In the genomic region with DNA sequence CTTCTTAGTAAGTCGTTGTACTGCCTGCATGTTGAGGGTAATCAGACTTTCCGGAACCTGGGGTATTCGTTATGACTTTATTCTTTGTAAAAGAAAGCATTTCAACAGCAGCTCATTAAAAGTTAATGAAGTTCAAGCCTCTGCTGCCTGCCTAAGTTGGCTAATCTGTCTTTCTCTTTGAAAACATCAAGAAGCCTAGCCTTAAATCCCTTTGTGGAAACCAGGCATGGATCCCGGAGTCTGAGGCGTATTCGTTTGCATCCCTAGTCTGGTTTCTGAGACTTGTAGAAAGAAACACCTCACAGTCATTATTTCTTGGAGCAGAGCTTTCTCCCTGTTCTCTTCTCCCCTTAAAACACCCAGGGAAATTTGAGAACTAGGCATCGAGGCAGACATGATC, we compare ENCODE assay signal across 22 mouse cellular contexts.
DNase-seq lines count a peak whose midpoint lies in the region; ATAC-seq and TF ChIP-seq lines count a peak whose summit lies in the region.
"Had no signal": no experiment of that assay in that cellular context is flagged by ENCODE, and none has a peak within 500 bp of the region (broad histone marks: within the 10 kb centered on the region; RNA-seq: fewer than 3 reads in every experiment).

No protein-coding gene starts in this region.

- H3K36me3 ChIP-seq in midbrain, embryonic 13.5 days, result no peaks in the 10 kb centered on the region
- H3K36me3 ChIP-seq in midbrain, postnatal 0 days (ENCODE audit: insufficient read depth, low read length), result no peaks in the 10 kb centered on the region
- H3K36me3 ChIP-seq in CH12.LX (replicated peaks in 1 of 2; ENCODE audit: control insufficient read depth in 1 of 2, insufficient read depth in 1 of 2, low read length in 1 of 2), result peaks cover 23 to 74% of the 10 kb centered on the region in 2 experiments
- H3K36me3 ChIP-seq in midbrain, embryonic 15.5 days (replicated peaks), result no peaks in the 10 kb centered on the region
- H3K36me3 ChIP-seq: embryonic facial prominence, embryonic 12.5 days; embryonic facial prominence, embryonic 15.5 days; G1E; hindbrain, embryonic 12.5 days; hindbrain, embryonic 15.5 days had no signal

- no peak for TF ChIP-seq EP300 in CH12.LX (IDR thresholded peaks at IDR 0.05; ENCODE audit: low read length)

- WGBS in midbrain, embryonic 13.5 days, result 25% methylated on average over 7 of the region's 7 CpGs
- 22% methylated on average over 7 of the region's 7 CpGs for WGBS in midbrain, postnatal 0 days
- 27% methylated on average over 7 of the region's 7 CpGs for WGBS in midbrain, embryonic 15.5 days

- dilution Hi-C loops in CH12.LX (cut with MboI; ENCODE audit: extremely low pct_ligation_motif_present, extremely low pct_unique_long_range_greater_than_20kb, low sequenced_read_pairs), result no loop called here

- ATAC-seq in midbrain, embryonic 13.5 days, result no peak
- ATAC-seq in midbrain, postnatal 0 days (ENCODE audit: low FRiP score), result no peak
- no peak for ATAC-seq in midbrain, embryonic 15.5 days (replicated peaks)
- no peak for ATAC-seq in megakaryocyte-erythroid progenitor cell, adult 5-6 weeks (replicated peaks; ENCODE audit: low FRiP score, low TSS enrichment, poor library complexity, severe bottlenecking)

- no peaks in the 10 kb centered on the region for H3K27me3 ChIP-seq in midbrain, embryonic 13.5 days
- H3K27me3 ChIP-seq in midbrain, postnatal 0 days (ENCODE audit: insufficient read depth, low read length), result no peaks in the 10 kb centered on the region
- H3K27me3 ChIP-seq in CH12.LX (replicated peaks), result no peaks in the 10 kb centered on the region
- H3K27me3 ChIP-seq in midbrain, embryonic 15.5 days (replicated peaks), result no peaks in the 10 kb centered on the region
- H3K27me3 ChIP-seq: embryonic facial prominence, embryonic 12.5 days; embryonic facial prominence, embryonic 15.5 days; hindbrain, embryonic 12.5 days; hindbrain, embryonic 15.5 days had no signal

- H3K9me3 ChIP-seq in midbrain, embryonic 13.5 days, result no peaks in the 10 kb centered on the region
- no peaks in the 10 kb centered on the region for H3K9me3 ChIP-seq in midbrain, postnatal 0 days (ENCODE audit: low read length)
- no peaks in the 10 kb centered on the region for H3K9me3 ChIP-seq in CH12.LX (replicated peaks; ENCODE audit: low read length)
- no peaks in the 10 kb centered on the region for H3K9me3 ChIP-seq in midbrain, embryonic 15.5 days
- H3K9me3 ChIP-seq: embryonic facial prominence, embryonic 12.5 days; embryonic facial prominence, embryonic 15.5 days; hindbrain, embryonic 12.5 days; hindbrain, embryonic 15.5 days had no signal

- peaks cover 69% of the 10 kb centered on the region for H3K79me2 ChIP-seq in CH12.LX (replicated peaks; ENCODE audit: control insufficient read depth, extremely low read depth, insufficient read depth, poor library complexity, severe bottlenecking)

- no peak for DNase-seq in layer of hippocampus, adult 2 months (ENCODE audit: low spot score in 2 of 2)
- DNase-seq in layer of hippocampus, adult 9-11 months, result no peak
- no peak for DNase-seq in midbrain, postnatal 0 days (ENCODE audit: low spot score)
- no peak for DNase-seq in CH12.LX (ENCODE audit: extremely low read depth)
- no peak for DNase-seq in spleen, postnatal 14 days (ENCODE audit: low spot score in 2 of 2)
- DNase-seq: adrenal gland, adult 2 months; adrenal gland, postnatal 14 days; cerebellum, adult 11-12 months; cerebellum, adult 8-10 months; cerebellum, postnatal 14 days; forebrain, postnatal 0 days; gastrocnemius, adult 2 months; gastrocnemius, postnatal 14 days had no signal

- in situ Hi-C loops in CH12.LX (cut with MboI; ENCODE audit: low pct_ligation_motif_present, low pct_unique_long_range_greater_than_20kb, low sequenced_read_pairs), result no loop called here

- no peak overlapping the region for H3K4me2 ChIP-seq in midbrain, embryonic 13.5 days (replicated peaks)
- no peak overlapping the region for H3K4me2 ChIP-seq in midbrain, postnatal 0 days (ENCODE audit: low read depth, low read length, poor library complexity, severe bottlenecking)
- H3K4me2 ChIP-seq in CH12.LX (ENCODE audit: insufficient read depth, low read depth, poor library complexity, severe bottlenecking), result no peak overlapping the region
- H3K4me2 ChIP-seq in midbrain, embryonic 15.5 days, result no peak overlapping the region
- H3K4me2 ChIP-seq: embryonic facial prominence, embryonic 12.5 days; embryonic facial prominence, embryonic 15.5 days; heart, embryonic 11.5 days; hindbrain, embryonic 12.5 days; hindbrain, embryonic 15.5 days had no signal

- TF ChIP-seq RAD21 in CH12.LX (IDR thresholded peaks at IDR 0.05; ENCODE audit: low read depth, low read length), result no peak

- no peak for TF ChIP-seq POLR2A in CH12.LX (IDR thresholded peaks at IDR 0.05; ENCODE audit: low read depth, low read length)

- H3K9ac ChIP-seq in midbrain, embryonic 13.5 days (replicated peaks), result no peak overlapping the region
- no peak overlapping the region for H3K9ac ChIP-seq in midbrain, postnatal 0 days (replicated peaks; ENCODE audit: low read length, poor library complexity, severe bottlenecking)
- no peak overlapping the region for H3K9ac ChIP-seq in CH12.LX (ENCODE audit: insufficient read depth, low read depth)
- no peak overlapping the region for H3K9ac ChIP-seq in midbrain, embryonic 15.5 days
- H3K9ac ChIP-seq: embryonic facial prominence, embryonic 12.5 days; embryonic facial prominence, embryonic 15.5 days; forebrain, postnatal 0 days; hindbrain, embryonic 12.5 days; hindbrain, embryonic 15.5 days had no signal

- H3K4me3 ChIP-seq in layer of hippocampus, adult 2 months, result no peak overlapping the region
- no peak overlapping the region for H3K4me3 ChIP-seq in midbrain, embryonic 13.5 days (replicated peaks)
- no peak overlapping the region for H3K4me3 ChIP-seq in midbrain, postnatal 0 days (ENCODE audit: low read depth, low read length)
- H3K4me3 ChIP-seq in CH12.LX (replicated peaks in 1 of 3; ENCODE audit: low read depth in 2 of 3, low read length in 2 of 3, poor library complexity in 1 of 3), result no peak overlapping the region
- no peak overlapping the region for H3K4me3 ChIP-seq in midbrain, embryonic 15.5 days
- H3K4me3 ChIP-seq: embryonic facial prominence, embryonic 12.5 days; embryonic facial prominence, embryonic 15.5 days; gastrocnemius, adult 2 months; hindbrain, embryonic 12.5 days; hindbrain, embryonic 15.5 days had no signal

- no peak for TF ChIP-seq CTCF in layer of hippocampus, adult 2 months (conservative IDR thresholded peaks at IDR 0.05)
- TF ChIP-seq CTCF in midbrain, postnatal 0 days (IDR thresholded peaks at IDR 0.05), result no peak
- no peak for TF ChIP-seq CTCF in CH12.LX (conservative IDR thresholded peaks at IDR 0.05 in 1 of 2, IDR thresholded peaks at IDR 0.05 in 1 of 2; ENCODE audit: low read depth in 2 of 2, low read length in 2 of 2)

- H3K27ac ChIP-seq in layer of hippocampus, adult 2 months, result peak overlapping the region; percentile 46
- H3K27ac ChIP-seq in midbrain, embryonic 13.5 days, result peak overlapping the region; percentile 55
- H3K27ac ChIP-seq in midbrain, postnatal 0 days (ENCODE audit: low read depth, low read length), result no peak overlapping the region
- peak overlapping the region; percentile 17; the same call in 1 of the 2 replicates for H3K27ac ChIP-seq in CH12.LX (ENCODE audit: insufficient read depth, low read depth)
- H3K27ac ChIP-seq in midbrain, embryonic 15.5 days, result peak overlapping the region; percentile 39
- H3K27ac ChIP-seq: embryonic facial prominence, embryonic 12.5 days; embryonic facial prominence, embryonic 15.5 days; gastrocnemius, adult 2 months; hindbrain, embryonic 12.5 days; hindbrain, embryonic 15.5 days had no signal

- peaks cover 31% of the 10 kb centered on the region for H3K4me1 ChIP-seq in midbrain, embryonic 13.5 days (replicated peaks)
- H3K4me1 ChIP-seq in midbrain, postnatal 0 days (ENCODE audit: insufficient read depth, low read length), result peaks cover 4% of the 10 kb centered on the region; the same call in 1 of the 2 replicates
- peaks cover 19 to 76% of the 10 kb centered on the region in 2 experiments for H3K4me1 ChIP-seq in CH12.LX (ENCODE audit: control insufficient read depth in 1 of 2, insufficient read depth in 2 of 2)
- peaks cover 24% of the 10 kb centered on the region for H3K4me1 ChIP-seq in midbrain, embryonic 15.5 days

TF ChIP-seq in CH12.LX, 34 proteins besides CTCF, POLR2A, EP300 and RAD21:
- TF ChIP-seq BHLHE40 (IDR thresholded peaks at IDR 0.05; ENCODE audit: low read depth, low read length), result no peak
- TF ChIP-seq MEF2A (IDR thresholded peaks at IDR 0.05; ENCODE audit: borderline replicate concordance, low read depth, low read length), result no peak
TF ChIP-seq in CH12.LX: peak in this region for 0.
